Mouse (Mus musculus) brain, embryonic 14.5 days (tissue): ENCODE data around the gene Syce1.

Experiments used
- CTCF ChIP-seq: fragments of 200-500 bp; IDR thresholded peaks from 2 replicates; pipeline ENCODE4 v1.5.1; 2012; ENCODE audit warnings: inconsistent platforms, mild to moderate bottlenecking, moderate library complexity, borderline replicate concordance; ENCODE audit not compliant: insufficient read depth, insufficient read length; ENCODE audit errors: extremely low read depth
- POLR2A ChIP-seq: fragments of 200-500 bp; IDR thresholded peaks from 2 replicates; pipeline ENCODE4 v1.6.1; 2012; ENCODE audit warnings: mild to moderate bottlenecking, inconsistent platforms, borderline replicate concordance; ENCODE audit not compliant: poor library complexity, insufficient read depth, insufficient read length, severe bottlenecking; ENCODE audit errors: extremely low read depth

DNA sequence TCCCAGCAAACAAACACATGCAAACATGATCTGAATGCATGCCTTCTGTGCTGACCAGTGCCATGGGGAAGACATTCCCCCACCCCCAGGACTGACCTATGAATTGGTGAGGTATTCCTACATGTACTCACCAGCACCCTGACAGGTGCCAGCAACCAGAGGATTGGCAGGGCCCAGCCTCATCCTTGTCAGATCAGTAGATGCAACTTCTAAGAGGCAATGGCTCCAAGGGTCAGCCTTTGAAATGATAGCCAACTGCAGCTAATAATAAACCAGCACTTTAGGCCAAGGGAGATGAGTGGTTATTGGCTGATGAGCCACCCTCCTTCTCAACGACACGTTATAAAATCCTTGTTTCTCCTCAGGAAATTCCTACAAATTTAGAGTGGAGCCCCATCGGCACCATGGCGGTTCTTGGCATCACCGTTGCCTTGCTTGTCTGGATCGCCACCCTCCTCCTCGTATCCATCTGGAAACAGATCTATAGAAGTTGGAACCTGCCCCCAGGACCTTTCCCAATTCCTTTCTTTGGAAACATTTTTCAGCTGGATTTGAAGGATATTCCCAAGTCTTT lies 24.1 kb downstream of the Syce1 start, which contains the start of gene Cyp2e1:
- TF ChIP-seq CTCF (no peak), POLR2A (no peak)
